Mouse (Mus musculus): ENCODE data around the gene Dhdh.

DNA sequence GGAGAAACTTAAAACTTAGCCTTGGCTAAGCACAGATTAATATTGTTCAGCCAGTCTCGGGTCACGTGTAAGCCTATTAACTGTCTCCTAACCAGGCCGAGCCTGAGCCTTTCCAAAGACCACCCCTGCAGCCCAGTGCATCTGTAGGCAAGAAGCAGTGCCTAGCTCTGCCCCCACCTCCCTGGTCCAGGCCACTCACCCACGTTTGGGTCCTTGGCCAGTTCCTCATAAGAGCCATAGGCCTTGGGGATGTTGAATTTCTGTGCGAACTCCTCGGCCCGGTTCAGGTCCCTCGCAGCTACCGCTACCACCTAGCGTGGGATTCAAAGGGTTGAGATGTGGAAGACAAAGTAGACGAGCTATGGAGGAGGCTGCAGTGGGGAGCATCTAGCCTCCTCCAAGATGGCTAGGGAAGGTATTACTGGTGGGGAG lies 728 bp downstream of the Dhdh start:
- TF ChIP-seq CTCF (IDR thresholded peaks at IDR 0.05; ENCODE audit: borderline replicate concordance, extremely low read depth, insufficient read depth, insufficient read length): no peak
- no peak for TF ChIP-seq POLR2A (IDR thresholded peaks at IDR 0.05; ENCODE audit: borderline replicate concordance, extremely low read depth, insufficient read depth, insufficient read length, poor library complexity, severe bottlenecking)
